Mouse (Mus musculus): ENCODE data around the gene Olfr1423.

DNA sequence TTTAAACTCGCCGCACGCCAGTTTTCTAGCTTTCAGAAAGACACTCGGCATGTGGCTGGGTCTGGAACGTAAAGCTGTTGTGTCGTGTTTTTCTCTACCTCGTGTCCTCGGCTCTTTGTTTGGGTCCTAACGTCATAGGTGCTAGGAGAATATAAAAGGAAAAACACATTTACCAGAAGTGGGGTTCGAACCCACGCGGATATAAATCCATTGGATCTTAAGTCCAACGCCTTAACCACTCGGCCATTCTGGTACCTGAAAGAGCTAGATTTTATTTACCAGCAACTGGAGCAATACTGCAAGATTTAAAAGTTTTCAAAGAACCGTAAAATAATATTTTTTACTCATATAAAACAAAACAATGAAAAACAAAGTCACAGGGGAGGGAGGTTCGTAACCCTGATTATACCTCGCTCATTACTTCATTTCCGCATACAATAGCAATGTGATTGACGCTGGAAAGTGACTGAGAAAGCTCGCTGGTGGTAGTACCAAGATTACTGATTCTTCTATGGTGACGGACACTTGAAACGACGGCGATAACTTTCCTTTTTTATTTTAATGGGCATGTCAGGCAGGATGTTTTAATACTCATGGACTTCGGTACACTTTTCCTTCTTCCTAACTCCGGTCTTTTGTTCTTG, 30.1 kb downstream of the Olfr1423 start:
- TF ChIP-seq TAL1 (IDR thresholded peaks at IDR 0.05; ENCODE audit: low read length) (no peak), GATA1 (IDR thresholded peaks at IDR 0.05; ENCODE audit: low read length) (no peak)

All from erythroblast, embryonic 14.5 days (primary cell).